Mouse (Mus musculus): ENCODE results near the gene Rnf222. TPM values are rescaled to one million over a fixed set of nuclear protein-coding genes. Genes with fewer than 3 reads are reported as not detected.

Rnf222 gene
- polyA plus RNA-seq, 1 experiment from 2014 or later: not detected

- no peak overlapping the region for H3K4me2 ChIP-seq (ENCODE audit: low read depth, severe bottlenecking)
- no peak for DNase-seq (ENCODE audit: low spot score)
- H3K4me1 ChIP-seq (ENCODE audit: control insufficient read depth, insufficient read depth, low read length): peaks cover 7% of the 10 kb centered on the region
- H3K36me3 ChIP-seq (ENCODE audit: control insufficient read depth, insufficient read depth, low read length): peaks cover 19% of the 10 kb centered on the region
- WGBS: 74% methylated on average over 3 of the region's 3 CpGs
- no peaks in the 10 kb centered on the region for H3K27me3 ChIP-seq (ENCODE audit: control insufficient read depth, insufficient read depth, low read length)
- H3K9me3 ChIP-seq (ENCODE audit: control insufficient read depth, low read length): no peaks in the 10 kb centered on the region
- no peak overlapping the region for H3K9ac ChIP-seq (ENCODE audit: low read length)
- no peak overlapping the region for H3K4me3 ChIP-seq (ENCODE audit: low read depth, low read length)
- H3K27ac ChIP-seq (replicated peaks; ENCODE audit: low read depth, low read length): no peak overlapping the region
- no peak for ATAC-seq (ENCODE audit: insufficient number of reproducible peaks, low FRiP score, low TSS enrichment, low read depth)
Observed at GRCm38 (mm10) chr11:68907251-68907650, 18.9 kb downstream of the Rnf222 start.

- Histone ChIP-seq H3K36me3 (ENCODE audit: control insufficient read depth, insufficient read depth, low read length) (peaks cover 8% of the 10 kb centered on the region), H3K4me2 (ENCODE audit: low read depth, severe bottlenecking) (no peak overlapping the region), H3K4me3 (ENCODE audit: low read depth, low read length) (no peak overlapping the region), H3K9ac (ENCODE audit: low read length) (0 out of 2 replicates have a peak overlapping the region, but pooled peaks have one; percentile 27), H3K27me3 (ENCODE audit: control insufficient read depth, insufficient read depth, low read length) (no peaks in the 10 kb centered on the region), H3K4me1 (ENCODE audit: control insufficient read depth, insufficient read depth, low read length) (0 out of 2 replicates have a peak, but pooled peaks cover 2% of the 10 kb centered on the region), H3K9me3 (ENCODE audit: control insufficient read depth, low read length) (no peaks in the 10 kb centered on the region; the same call in 1 of the 2 replicates), H3K27ac (replicated peaks; ENCODE audit: low read depth, low read length) (no peak overlapping the region; the same call in 1 of the 2 replicates)
- no peak for ATAC-seq (ENCODE audit: insufficient number of reproducible peaks, low FRiP score, low TSS enrichment, low read depth)
- no peak for DNase-seq (ENCODE audit: low spot score)
- WGBS: 44% methylated on average over 7 of the region's 7 CpGs
Observed at GRCm38 (mm10) chr11:68908846-68909503, 20.6 kb downstream of the Rnf222 start.

GRCm38 (mm10) chr11:68911531-68912177 is 23.3 kb downstream of the Rnf222 start:
- DNase-seq (ENCODE audit: low spot score) (peak; percentile 57), ATAC-seq (ENCODE audit: insufficient number of reproducible peaks, low FRiP score, low TSS enrichment, low read depth) (no peak)
- Histone ChIP-seq H3K27ac (replicated peaks; ENCODE audit: low read depth, low read length) (peak overlapping the region; percentile 45), H3K4me1 (ENCODE audit: control insufficient read depth, insufficient read depth, low read length) (0 out of 2 replicates have a peak, but pooled peaks cover 2% of the 10 kb centered on the region), H3K9ac (ENCODE audit: low read length) (no peak overlapping the region), H3K9me3 (ENCODE audit: control insufficient read depth, low read length) (no peaks in the 10 kb centered on the region; the same call in 1 of the 2 replicates), H3K4me3 (ENCODE audit: low read depth, low read length) (no peak overlapping the region), H3K27me3 (ENCODE audit: control insufficient read depth, insufficient read depth, low read length) (no peaks in the 10 kb centered on the region), H3K4me2 (ENCODE audit: low read depth, severe bottlenecking) (no peak overlapping the region), H3K36me3 (ENCODE audit: control insufficient read depth, insufficient read depth, low read length) (no peaks in the 10 kb centered on the region)
- WGBS: 42% methylated on average over 14 of the region's 14 CpGs

- Histone ChIP-seq H3K9ac (ENCODE audit: low read length) (no peak overlapping the region), H3K4me2 (ENCODE audit: low read depth, severe bottlenecking) (no peak overlapping the region), H3K27me3 (ENCODE audit: control insufficient read depth, insufficient read depth, low read length) (no peaks in the 10 kb centered on the region), H3K27ac (replicated peaks; ENCODE audit: low read depth, low read length) (no peak overlapping the region), H3K4me3 (ENCODE audit: low read depth, low read length) (no peak overlapping the region), H3K4me1 (ENCODE audit: control insufficient read depth, insufficient read depth, low read length) (no peaks in the 10 kb centered on the region), H3K36me3 (ENCODE audit: control insufficient read depth, insufficient read depth, low read length) (no peaks in the 10 kb centered on the region), H3K9me3 (ENCODE audit: control insufficient read depth, low read length) (no peaks in the 10 kb centered on the region; the same call in 1 of the 2 replicates)
- ATAC-seq (ENCODE audit: insufficient number of reproducible peaks, low FRiP score, low TSS enrichment, low read depth) (no peak), DNase-seq (ENCODE audit: low spot score) (no peak)
- 91% methylated on average over 4 of the region's 4 CpGs for WGBS
Observed at GRCm38 (mm10) chr11:68914566-68914965, 26.2 kb downstream of the Rnf222 start.

- Histone ChIP-seq H3K27ac (replicated peaks; ENCODE audit: low read depth, low read length) (no peak overlapping the region), H3K27me3 (ENCODE audit: control insufficient read depth, insufficient read depth, low read length) (no peaks in the 10 kb centered on the region), H3K9ac (ENCODE audit: low read length) (no peak overlapping the region), H3K9me3 (ENCODE audit: control insufficient read depth, low read length) (no peaks in the 10 kb centered on the region), H3K36me3 (ENCODE audit: control insufficient read depth, insufficient read depth, low read length) (no peaks in the 10 kb centered on the region), H3K4me1 (ENCODE audit: control insufficient read depth, insufficient read depth, low read length) (no peaks in the 10 kb centered on the region), H3K4me3 (ENCODE audit: low read depth, low read length) (no peak overlapping the region), H3K4me2 (ENCODE audit: low read depth, severe bottlenecking) (no peak overlapping the region)
- 55% methylated on average over 3 of the region's 3 CpGs for WGBS
- ATAC-seq (ENCODE audit: insufficient number of reproducible peaks, low FRiP score, low TSS enrichment, low read depth) (no peak), DNase-seq (ENCODE audit: low spot score) (no peak)
Observed at GRCm38 (mm10) chr11:68923191-68923590, 34.8 kb downstream of the Rnf222 start.

GRCm38 (mm10) chr11:68924749-68925148 is 36.4 kb downstream of the Rnf222 start:
- 91% methylated on average over 2 of the region's 2 CpGs for WGBS
- Histone ChIP-seq H3K9me3 (ENCODE audit: control insufficient read depth, low read length) (no peaks in the 10 kb centered on the region), H3K4me1 (ENCODE audit: control insufficient read depth, insufficient read depth, low read length) (no peaks in the 10 kb centered on the region), H3K36me3 (ENCODE audit: control insufficient read depth, insufficient read depth, low read length) (no peaks in the 10 kb centered on the region), H3K27ac (replicated peaks; ENCODE audit: low read depth, low read length) (no peak overlapping the region), H3K4me2 (ENCODE audit: low read depth, severe bottlenecking) (no peak overlapping the region), H3K9ac (ENCODE audit: low read length) (no peak overlapping the region), H3K27me3 (ENCODE audit: control insufficient read depth, insufficient read depth, low read length) (no peaks in the 10 kb centered on the region), H3K4me3 (ENCODE audit: low read depth, low read length) (no peak overlapping the region)
- ATAC-seq (ENCODE audit: insufficient number of reproducible peaks, low FRiP score, low TSS enrichment, low read depth) (no peak), DNase-seq (ENCODE audit: low spot score) (no peak)

- no peaks in the 10 kb centered on the region for H3K9me3 ChIP-seq (ENCODE audit: control insufficient read depth, low read length)
- 80% methylated on average over 3 of the region's 3 CpGs for WGBS
- no peaks in the 10 kb centered on the region for H3K4me1 ChIP-seq (ENCODE audit: control insufficient read depth, insufficient read depth, low read length)
- H3K4me2 ChIP-seq (ENCODE audit: low read depth, severe bottlenecking): no peak within 1 kb of the TSS
- H3K27me3 ChIP-seq (ENCODE audit: control insufficient read depth, insufficient read depth, low read length): no peaks in the 10 kb centered on the region
- DNase-seq (ENCODE audit: low spot score) (no peak), ATAC-seq (ENCODE audit: insufficient number of reproducible peaks, low FRiP score, low TSS enrichment, low read depth) (no peak)
- no peaks in the 10 kb centered on the region for H3K36me3 ChIP-seq (ENCODE audit: control insufficient read depth, insufficient read depth, low read length)
- no peak within 1 kb of the TSS for H3K9ac ChIP-seq (ENCODE audit: low read length)
- no peak within 1 kb of the TSS for H3K4me3 ChIP-seq (ENCODE audit: low read depth, low read length)
- no peak within 1 kb of the TSS for H3K27ac ChIP-seq (replicated peaks; ENCODE audit: low read depth, low read length)
Observed at GRCm38 (mm10) chr11:68926981-68927380, 38.6 kb downstream of the Rnf222 start, which contains the start of gene Odf4. Odf4 (minus strand) TSS chr11:68927081.

- ATAC-seq (ENCODE audit: insufficient number of reproducible peaks, low FRiP score, low TSS enrichment, low read depth) (no peak), DNase-seq (ENCODE audit: low spot score) (no peak)
- Histone ChIP-seq H3K4me1 (ENCODE audit: control insufficient read depth, insufficient read depth, low read length) (no peaks in the 10 kb centered on the region), H3K4me2 (ENCODE audit: low read depth, severe bottlenecking) (no peak overlapping the region), H3K9ac (ENCODE audit: low read length) (no peak overlapping the region), H3K27ac (replicated peaks; ENCODE audit: low read depth, low read length) (no peak overlapping the region), H3K4me3 (ENCODE audit: low read depth, low read length) (no peak overlapping the region), H3K9me3 (ENCODE audit: control insufficient read depth, low read length) (no peaks in the 10 kb centered on the region), H3K27me3 (ENCODE audit: control insufficient read depth, insufficient read depth, low read length) (no peaks in the 10 kb centered on the region), H3K36me3 (ENCODE audit: control insufficient read depth, insufficient read depth, low read length) (no peaks in the 10 kb centered on the region)
- 78% methylated on average over 6 of the region's 6 CpGs for WGBS
Observed at GRCm38 (mm10) chr11:68929947-68930346, 41.6 kb downstream of the Rnf222 start.

Measured in limb, embryonic 11.5 days (tissue).